Mouse (Mus musculus) forelimb bud, embryonic 11.5 days (tissue): Measurements from ENCODE around the gene Ptprs.

ENCODE experiments used
- DNase-seq: peaks from one replicate; pipeline ENCODE4 v3.0.0-alpha.2; 2012; ENCODE audit warnings: low read depth, low spot score

Ptprs gene

GRCm38 (mm10) chr17:56424726-56425583 is 51.3 kb downstream of the Ptprs start:
- DNase-seq, result peak; percentile 63

- no peak for DNase-seq
These were observed 56.3 kb downstream of the Ptprs start for GRCm38 (mm10) chr17:56420022-56420421.

GRCm38 (mm10) chr17:56418304-56418703 is 58.0 kb downstream of the Ptprs start:
- DNase-seq, result no peak

- no peak for DNase-seq
These were observed 61.5 kb downstream of the Ptprs start for GRCm38 (mm10) chr17:56414785-56415184.

GRCm38 (mm10) chr17:56413113-56413512 is 63.2 kb downstream of the Ptprs start:
- DNase-seq, result no peak

- DNase-seq, result no peak
These were observed 64.8 kb downstream of the Ptprs start for GRCm38 (mm10) chr17:56411437-56411836.

GRCm38 (mm10) chr17:56409759-56410158 is 66.5 kb downstream of the Ptprs start:
- no peak for DNase-seq

GRCm38 (mm10) chr17:56408965-56409625 is 67.2 kb downstream of the Ptprs start:
- no peak for DNase-seq

GRCm38 (mm10) chr17:56407379-56407778 is 68.9 kb downstream of the Ptprs start:
- DNase-seq, result no peak

GRCm38 (mm10) chr17:56406878-56407277 is 69.4 kb downstream of the Ptprs start:
- no peak for DNase-seq

GRCm38 (mm10) chr17:56405856-56406840 is 70.1 kb downstream of the Ptprs start:
- DNase-seq, result no peak

- no peak for DNase-seq
These were observed 70.9 kb downstream of the Ptprs start for GRCm38 (mm10) chr17:56405341-56405740.

GRCm38 (mm10) chr17:56401051-56401521 is 75.2 kb downstream of the Ptprs start:
- no peak for DNase-seq

GRCm38 (mm10) chr17:56400221-56400620 is 76.1 kb downstream of the Ptprs start:
- no peak for DNase-seq

GRCm38 (mm10) chr17:56396051-56396450 is 80.2 kb downstream of the Ptprs start:
- DNase-seq, result no peak

GRCm38 (mm10) chr17:56393889-56394288 is 82.4 kb downstream of the Ptprs start:
- DNase-seq, result no peak

GRCm38 (mm10) chr17:56393238-56393637 is 83.0 kb downstream of the Ptprs start:
- DNase-seq, result no peak

- DNase-seq, result no peak
These were observed 88.7 kb downstream of the Ptprs start for GRCm38 (mm10) chr17:56387612-56388011.

GRCm38 (mm10) chr17:56384903-56385302 is 91.4 kb downstream of the Ptprs start:
- DNase-seq, result no peak

GRCm38 (mm10) chr17:56382997-56383396 is 93.3 kb downstream of the Ptprs start:
- DNase-seq, result no peak

GRCm38 (mm10) chr17:56381183-56381582 is 95.1 kb downstream of the Ptprs start:
- DNase-seq, result no peak

- no peak for DNase-seq
These were observed 96.0 kb downstream of the Ptprs start for GRCm38 (mm10) chr17:56380286-56380685.
